Mouse (Mus musculus): ENCODE measurements at regions not wholly inside any gene's neighbourhood (a gene's known extent, or its start where the extent isn't known, plus 50 kb on each side); places are given as distances from the start of the nearest gene placed in this dataset.
A peak's percentile ranks its signal among the peaks of the same experiment; 100 is the strongest.

DNA sequence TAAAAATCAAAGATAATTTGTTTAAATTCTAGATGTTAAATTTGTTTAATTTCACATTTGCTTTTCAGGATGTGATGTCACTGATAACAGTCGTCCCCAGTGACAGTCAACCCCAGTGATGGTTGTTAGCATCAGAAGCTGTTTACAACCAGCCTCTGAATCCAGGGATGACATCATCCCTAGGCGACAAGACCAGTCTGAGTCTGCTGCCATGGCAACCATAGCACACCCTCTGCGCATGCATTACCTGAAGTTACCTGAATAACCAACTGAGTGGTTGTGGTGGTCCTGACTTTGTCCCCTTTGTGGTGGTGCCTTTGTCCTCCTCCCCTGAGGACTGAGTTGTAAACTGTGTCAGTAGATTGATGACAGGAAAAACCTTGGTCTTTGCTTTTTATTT is 92.0 kb upstream of the Zfp644 start:
- no peak overlapping the region for H3K27ac ChIP-seq
- no peak overlapping the region for H3K4me2 ChIP-seq (replicated peaks)
- H3K36me3 ChIP-seq: no peaks in the 10 kb centered on the region
- H3K27me3 ChIP-seq: no peaks in the 10 kb centered on the region
- H3K4me3 ChIP-seq (replicated peaks): no peak overlapping the region
- peak; percentile 46; the same call in 1 of the 2 replicates for ATAC-seq
- H3K9me3 ChIP-seq: no peaks in the 10 kb centered on the region
- peaks cover 3% of the 10 kb centered on the region for H3K4me1 ChIP-seq (replicated peaks)
- H3K9ac ChIP-seq (replicated peaks): no peak overlapping the region
- 42% methylated on average over 3 of the region's 3 CpGs for WGBS

- 80% methylated on average over 2 of the region's 2 CpGs for WGBS
- H3K27me3 ChIP-seq: no peaks in the 10 kb centered on the region
- no peaks in the 10 kb centered on the region for H3K9me3 ChIP-seq
- H3K9ac ChIP-seq (replicated peaks): no peak overlapping the region
- no peak for ATAC-seq
- no peaks in the 10 kb centered on the region for H3K36me3 ChIP-seq
- no peak overlapping the region for H3K4me3 ChIP-seq (replicated peaks)
- H3K4me2 ChIP-seq (replicated peaks): no peak overlapping the region
- H3K27ac ChIP-seq: no peak overlapping the region
- H3K4me1 ChIP-seq (replicated peaks): peaks cover 8% of the 10 kb centered on the region
Measured at GRCm38 (mm10) chr5:106785065-106785464, 88.0 kb upstream of the Zfp644 start.

- Histone ChIP-seq H3K4me1 (replicated peaks) (peaks cover 8% of the 10 kb centered on the region), H3K9me3 (no peaks in the 10 kb centered on the region), H3K4me3 (replicated peaks) (peak overlapping the region; percentile 11), H3K9ac (replicated peaks) (peak overlapping the region; percentile 29; the same call in 1 of the 2 replicates), H3K4me2 (replicated peaks) (peak overlapping the region; percentile 48), H3K27me3 (no peaks in the 10 kb centered on the region), H3K27ac (no peak overlapping the region), H3K36me3 (no peaks in the 10 kb centered on the region)
- WGBS: 19% methylated on average over 11 of the region's 11 CpGs
- no peak for ATAC-seq
Measured at GRCm38 (mm10) chr5:106783864-106784609, 87.0 kb upstream of the Zfp644 start.

- no peak for ATAC-seq
- Histone ChIP-seq H3K4me3 (replicated peaks) (no peak overlapping the region), H3K9me3 (no peaks in the 10 kb centered on the region), H3K4me1 (replicated peaks) (peaks cover 24% of the 10 kb centered on the region), H3K9ac (replicated peaks) (no peak overlapping the region), H3K4me2 (replicated peaks) (no peak overlapping the region), H3K27ac (no peak overlapping the region), H3K36me3 (no peaks in the 10 kb centered on the region), H3K27me3 (no peaks in the 10 kb centered on the region)
- WGBS: 93% methylated on average over 10 of the region's 10 CpGs
Measured at GRCm38 (mm10) chr5:106780749-106781148, 83.7 kb upstream of the Zfp644 start.

DNA sequence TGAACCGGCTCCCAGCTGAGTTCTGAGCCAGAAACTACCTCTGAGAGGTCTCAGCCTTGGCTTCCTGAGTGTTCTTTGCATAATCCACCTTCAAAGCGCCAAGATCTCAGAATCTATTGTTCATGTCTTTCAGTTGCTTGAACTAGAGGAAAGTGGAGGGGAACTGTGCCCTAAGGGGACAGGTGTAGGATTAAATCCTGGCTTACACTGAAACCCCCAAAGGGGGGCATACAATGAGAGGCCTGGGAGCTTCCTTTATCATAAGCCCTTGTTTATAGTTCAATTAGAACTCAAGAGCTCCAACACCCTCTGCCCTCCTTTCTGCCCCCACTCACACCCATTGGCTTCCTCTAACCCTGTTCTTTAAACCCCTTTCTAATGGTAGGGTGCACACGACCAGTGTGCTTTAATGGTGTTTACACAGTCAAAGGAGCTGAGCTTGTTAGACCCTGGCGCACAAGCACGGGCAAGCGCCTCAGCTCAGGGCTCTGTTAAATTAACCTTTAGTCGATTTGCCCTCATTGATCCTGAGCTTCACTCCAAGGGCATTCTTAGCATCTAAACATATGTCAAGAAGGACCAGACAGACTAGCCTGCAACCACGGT is 81.2 kb upstream of the Zfp644 start:
- Histone ChIP-seq H3K36me3 (no peaks in the 10 kb centered on the region), H3K4me2 (replicated peaks) (no peak overlapping the region), H3K9me3 (no peaks in the 10 kb centered on the region), H3K4me1 (replicated peaks) (peaks cover 21% of the 10 kb centered on the region), H3K27ac (no peak overlapping the region), H3K4me3 (replicated peaks) (no peak overlapping the region), H3K9ac (replicated peaks) (no peak overlapping the region), H3K27me3 (no peaks in the 10 kb centered on the region)
- WGBS: 17% methylated on average over 8 of the region's 8 CpGs
- peak; percentile 58; the same call in 1 of the 2 replicates for ATAC-seq

GRCm38 (mm10) chr5:106775010-106775693 is 78.1 kb upstream of the Zfp644 start:
- no peaks in the 10 kb centered on the region for H3K36me3 ChIP-seq
- ATAC-seq: no peak
- no peak overlapping the region for H3K9ac ChIP-seq (replicated peaks)
- WGBS: 43% methylated on average over 5 of the region's 5 CpGs
- no peak overlapping the region for H3K4me3 ChIP-seq (replicated peaks)
- no peaks in the 10 kb centered on the region for H3K27me3 ChIP-seq
- no peak overlapping the region for H3K27ac ChIP-seq
- H3K9me3 ChIP-seq: no peaks in the 10 kb centered on the region
- H3K4me2 ChIP-seq (replicated peaks): no peak overlapping the region
- peaks cover 35% of the 10 kb centered on the region for H3K4me1 ChIP-seq (replicated peaks)

DNA sequence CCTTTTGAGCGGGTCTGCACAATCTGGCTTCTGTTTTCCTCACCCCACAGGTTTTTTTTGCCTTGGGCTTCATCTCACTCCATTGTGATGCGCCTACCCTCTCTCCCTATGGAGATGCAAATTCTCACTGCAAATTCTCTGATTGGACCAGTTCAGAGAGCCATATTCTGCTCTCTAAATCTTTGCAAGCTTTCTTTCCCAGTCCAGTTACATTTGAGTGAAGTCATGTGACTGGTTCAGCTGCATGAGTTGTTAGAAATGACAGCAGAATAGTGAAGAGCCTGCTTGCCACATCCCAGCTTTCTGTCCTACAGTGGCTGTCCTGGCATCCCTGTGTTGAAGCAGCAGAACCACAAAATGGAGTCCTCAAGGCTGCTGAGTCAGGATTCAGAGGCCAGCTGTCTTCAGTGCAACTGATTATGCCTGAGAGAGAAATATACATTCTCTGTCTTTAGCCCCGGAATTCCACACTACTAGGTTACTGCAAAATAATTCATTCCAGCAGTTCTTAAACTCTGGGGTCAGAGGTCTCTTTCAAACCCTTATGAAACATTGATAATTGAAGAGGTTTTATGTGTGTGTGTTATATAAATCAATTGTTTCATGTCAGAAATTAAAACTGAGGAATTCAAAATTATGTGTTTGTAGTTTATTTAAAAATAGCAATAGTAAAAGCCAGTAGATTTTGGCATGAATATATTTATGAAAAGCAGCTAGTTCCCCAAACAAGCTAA is 76.3 kb upstream of the Zfp644 start:
- peak overlapping the region; percentile 59 for H3K27ac ChIP-seq
- no peak overlapping the region for H3K4me3 ChIP-seq (replicated peaks)
- H3K27me3 ChIP-seq: no peaks in the 10 kb centered on the region
- ATAC-seq: peak; percentile 69
- no peaks in the 10 kb centered on the region for H3K36me3 ChIP-seq
- peaks cover 33% of the 10 kb centered on the region for H3K4me1 ChIP-seq (replicated peaks)
- H3K9me3 ChIP-seq: no peaks in the 10 kb centered on the region
- H3K4me2 ChIP-seq (replicated peaks): no peak overlapping the region
- 16% methylated on average over 3 of the region's 3 CpGs for WGBS
- no peak overlapping the region for H3K9ac ChIP-seq (replicated peaks)

DNA sequence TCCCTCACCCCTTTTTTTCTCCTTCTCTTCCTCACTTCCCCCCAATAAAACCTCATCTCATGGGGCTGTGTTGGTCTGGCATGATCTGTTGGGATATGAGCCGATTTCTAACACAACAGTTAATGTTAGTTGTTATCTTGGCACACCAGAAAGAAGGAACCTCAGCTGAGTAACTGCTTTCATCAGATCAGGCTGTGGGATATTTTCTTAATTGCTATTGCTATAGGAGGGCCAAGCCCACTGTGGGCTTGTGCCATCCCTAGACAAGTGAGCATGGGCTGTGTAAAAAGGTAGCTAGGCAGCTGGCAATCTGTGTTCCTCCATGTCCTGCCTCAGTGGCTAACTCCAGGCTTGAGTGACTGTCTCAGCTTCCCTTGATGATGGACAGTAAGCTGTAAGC is 73.9 kb upstream of the Zfp644 start:
- no peak overlapping the region for H3K9ac ChIP-seq (replicated peaks)
- H3K4me2 ChIP-seq (replicated peaks): no peak overlapping the region
- H3K36me3 ChIP-seq: no peaks in the 10 kb centered on the region
- H3K27me3 ChIP-seq: no peaks in the 10 kb centered on the region
- no peak overlapping the region for H3K4me3 ChIP-seq (replicated peaks)
- ATAC-seq: no peak
- H3K9me3 ChIP-seq: no peaks in the 10 kb centered on the region
- 95% methylated on average over 1 of the region's 1 CpGs for WGBS
- peaks cover 19% of the 10 kb centered on the region for H3K4me1 ChIP-seq (replicated peaks)
- no peak overlapping the region for H3K27ac ChIP-seq

DNA sequence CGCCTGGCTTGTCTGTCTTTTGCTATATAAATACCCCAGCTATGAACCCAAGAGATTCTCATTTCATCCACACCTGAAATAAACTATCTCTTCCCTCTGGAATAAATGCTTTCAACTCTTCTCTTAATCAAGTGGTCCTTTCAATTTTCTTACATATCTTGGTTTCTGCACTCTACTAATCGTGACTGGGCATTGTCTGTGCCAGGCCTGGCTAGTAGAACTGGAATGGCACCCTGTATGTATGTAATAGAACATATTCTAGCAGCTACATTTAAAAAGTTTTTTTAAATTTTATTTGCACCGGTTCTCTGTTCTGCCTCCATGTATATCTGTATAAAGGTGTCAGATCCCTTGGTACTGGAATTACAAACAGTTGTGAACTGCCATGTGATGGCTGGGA is 68.2 kb upstream of the Zfp644 start:
- H3K27ac ChIP-seq: no peak overlapping the region
- no peaks in the 10 kb centered on the region for H3K36me3 ChIP-seq
- no peak overlapping the region for H3K9ac ChIP-seq (replicated peaks)
- H3K9me3 ChIP-seq: no peaks in the 10 kb centered on the region
- 0 out of 2 replicates have a peak, but pooled peaks cover 2% of the 10 kb centered on the region for H3K4me1 ChIP-seq (replicated peaks)
- H3K27me3 ChIP-seq: no peaks in the 10 kb centered on the region
- no peak overlapping the region for H3K4me2 ChIP-seq (replicated peaks)
- WGBS: 88% methylated on average over 3 of the region's 3 CpGs
- H3K4me3 ChIP-seq (replicated peaks): no peak overlapping the region
- ATAC-seq: no peak

- WGBS: 56% methylated on average over 3 of the region's 3 CpGs
- H3K36me3 ChIP-seq: no peaks in the 10 kb centered on the region
- no peak overlapping the region for H3K27ac ChIP-seq
- H3K4me1 ChIP-seq (replicated peaks): 0 out of 2 replicates have a peak, but pooled peaks cover 2% of the 10 kb centered on the region
- H3K4me2 ChIP-seq (replicated peaks): no peak overlapping the region
- peaks cover 6% of the 10 kb centered on the region for H3K27me3 ChIP-seq
- 0 out of 2 replicates have a peak, but pooled peaks have one; percentile 20 for ATAC-seq
- no peak overlapping the region for H3K4me3 ChIP-seq (replicated peaks)
- no peaks in the 10 kb centered on the region for H3K9me3 ChIP-seq
- no peak overlapping the region for H3K9ac ChIP-seq (replicated peaks)
Measured at GRCm38 (mm10) chr5:106763283-106763682, 66.2 kb upstream of the Zfp644 start.

DNA sequence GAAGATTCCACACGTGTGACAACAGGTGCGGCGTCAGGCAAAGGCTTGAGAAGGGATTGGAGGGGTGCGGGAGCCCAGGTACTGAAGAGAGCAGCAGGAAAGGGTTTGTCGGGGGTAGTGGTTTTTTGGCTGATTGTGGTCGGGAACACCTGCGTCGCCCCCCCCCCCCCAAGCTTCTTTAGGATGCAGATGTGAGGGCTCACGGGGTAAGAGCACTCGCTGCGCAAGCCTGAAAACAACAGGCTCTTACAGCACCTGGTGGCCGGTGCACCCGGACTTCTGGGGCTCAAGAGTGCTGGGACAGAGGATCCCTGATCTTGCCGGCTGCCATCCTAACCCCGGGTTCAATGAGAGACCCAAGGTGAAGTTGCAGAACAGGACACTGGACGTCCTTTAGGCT is 60.9 kb upstream of the Zfp644 start:
- WGBS: 7% methylated on average over 16 of the region's 16 CpGs
- Histone ChIP-seq H3K4me3 (replicated peaks) (0 out of 2 replicates have a peak overlapping the region, but pooled peaks have one; percentile 29), H3K36me3 (no peaks in the 10 kb centered on the region), H3K9me3 (no peaks in the 10 kb centered on the region), H3K4me2 (replicated peaks) (peak overlapping the region; percentile 57), H3K27ac (no peak overlapping the region), H3K4me1 (replicated peaks) (peaks cover 16% of the 10 kb centered on the region), H3K27me3 (peaks cover 12% of the 10 kb centered on the region), H3K9ac (replicated peaks) (no peak overlapping the region)
- no peak for ATAC-seq
